Mouse (Mus musculus): Measurements from ENCODE around the gene C130060K24Rik. TPM values are rescaled to one million over a fixed set of nuclear protein-coding genes. Genes with fewer than 3 reads are reported as not detected.

C130060K24Rik gene
- total RNA-seq (2014; rRNA removed; ENCODE audit: low replicate concordance) = not detected in 2 replicates
- polyA plus RNA-seq (2015; fragmentation: Nextera tagmentation; extraction: Ambion mirVana) = 0.08 TPM in 1 of 2 replicates, not detected in the other

- DNase-seq (ENCODE audit: low spot score) = no peak
- no peak within 1 kb of the TSS for H3K27ac ChIP-seq (ENCODE audit: low read depth)
- peak within 1 kb of the TSS; percentile 53 for H3K4me3 ChIP-seq (ENCODE audit: low read depth, low read length)
Measured at GRCm38 (mm10) chr6:65380918-65381772, at the start of gene C130060K24Rik. Gene C130060K24Rik (plus strand): TSS chr6:65381105.

GRCm38 (mm10) chr6:65334246-65334645 lies 46.7 kb upstream of the C130060K24Rik start:
- no peak for DNase-seq (ENCODE audit: low spot score)
- WGBS = 67% methylated on average over 1 of the region's 1 CpGs
- H3K9ac ChIP-seq (replicated peaks; ENCODE audit: low read depth, low read length) = no peak overlapping the region

More at GRCm38 (mm10) chr6:65380918-65381772, at the start of gene C130060K24Rik:
- Histone ChIP-seq H3K4me1 (ENCODE audit: control insufficient read depth, insufficient read depth) (0 out of 2 replicates have a peak, but pooled peaks cover 3% of the 10 kb centered on the region), H3K9me3 (replicated peaks; ENCODE audit: control insufficient read depth, low read length) (no peaks in the 10 kb centered on the region), H3K4me2 (ENCODE audit: low read depth, low read length) (peak within 1 kb of the TSS; percentile 93), H3K36me3 (replicated peaks; ENCODE audit: control insufficient read depth, insufficient read depth, low read length) (no peaks in the 10 kb centered on the region), H3K27me3 (ENCODE audit: control insufficient read depth, insufficient read depth, low read length) (peaks cover 27% of the 10 kb centered on the region), H3K9ac (replicated peaks; ENCODE audit: low read depth, low read length) (0 out of 2 replicates have a peak within 1 kb of the TSS, but pooled peaks have one; percentile 30)
- TF ChIP-seq CTCF (IDR thresholded peaks at IDR 0.05; ENCODE audit: low read depth) = no peak
- TF ChIP-seq EP300 (IDR thresholded peaks at IDR 0.05; ENCODE audit: low read depth) = no peak
- 1% methylated on average over 62 of the region's 64 CpGs for WGBS
- no peak for ATAC-seq (ENCODE audit: insufficient read depth, low read depth)

GRCm38 (mm10) chr6:65339391-65339790 lies 41.5 kb upstream of the C130060K24Rik start:
- no peak for TF ChIP-seq CTCF (IDR thresholded peaks at IDR 0.05; ENCODE audit: low read depth)
- TF ChIP-seq EP300 (IDR thresholded peaks at IDR 0.05; ENCODE audit: low read depth) = no peak
- no peaks in the 10 kb centered on the region for H3K4me1 ChIP-seq (ENCODE audit: control insufficient read depth, insufficient read depth)
- ATAC-seq (ENCODE audit: insufficient read depth, low read depth) (no peak), DNase-seq (ENCODE audit: low spot score) (no peak)
- no peaks in the 10 kb centered on the region for H3K36me3 ChIP-seq (replicated peaks; ENCODE audit: control insufficient read depth, insufficient read depth, low read length)
- H3K27ac ChIP-seq (ENCODE audit: low read depth) = no peak overlapping the region
- H3K9me3 ChIP-seq (replicated peaks; ENCODE audit: control insufficient read depth, low read length) = no peaks in the 10 kb centered on the region
- no peak overlapping the region for H3K4me2 ChIP-seq (ENCODE audit: low read depth, low read length)
- H3K4me3 ChIP-seq (ENCODE audit: low read depth, low read length) = no peak overlapping the region
- no peak overlapping the region for H3K9ac ChIP-seq (replicated peaks; ENCODE audit: low read depth, low read length)
- H3K27me3 ChIP-seq (ENCODE audit: control insufficient read depth, insufficient read depth, low read length) = no peaks in the 10 kb centered on the region

More at GRCm38 (mm10) chr6:65334246-65334645, 46.7 kb upstream of the C130060K24Rik start:
- TF ChIP-seq EP300 (IDR thresholded peaks at IDR 0.05; ENCODE audit: low read depth) (no peak), CTCF (IDR thresholded peaks at IDR 0.05; ENCODE audit: low read depth) (no peak)
- Histone ChIP-seq H3K9me3 (replicated peaks; ENCODE audit: control insufficient read depth, low read length) (no peaks in the 10 kb centered on the region), H3K4me2 (ENCODE audit: low read depth, low read length) (no peak overlapping the region), H3K4me3 (ENCODE audit: low read depth, low read length) (no peak overlapping the region), H3K27me3 (ENCODE audit: control insufficient read depth, insufficient read depth, low read length) (no peaks in the 10 kb centered on the region), H3K27ac (ENCODE audit: low read depth) (no peak overlapping the region), H3K36me3 (replicated peaks; ENCODE audit: control insufficient read depth, insufficient read depth, low read length) (no peaks in the 10 kb centered on the region), H3K4me1 (ENCODE audit: control insufficient read depth, insufficient read depth) (no peaks in the 10 kb centered on the region)
- ATAC-seq (ENCODE audit: insufficient read depth, low read depth) = no peak

- WGBS = 68% methylated on average over 4 of the region's 4 CpGs
- Histone ChIP-seq H3K27ac (ENCODE audit: low read depth) (no peak overlapping the region), H3K4me2 (ENCODE audit: low read depth, low read length) (no peak overlapping the region), H3K27me3 (ENCODE audit: control insufficient read depth, insufficient read depth, low read length) (no peaks in the 10 kb centered on the region), H3K36me3 (replicated peaks; ENCODE audit: control insufficient read depth, insufficient read depth, low read length) (no peaks in the 10 kb centered on the region), H3K4me3 (ENCODE audit: low read depth, low read length) (no peak overlapping the region), H3K9me3 (replicated peaks; ENCODE audit: control insufficient read depth, low read length) (no peaks in the 10 kb centered on the region), H3K9ac (replicated peaks; ENCODE audit: low read depth, low read length) (no peak overlapping the region), H3K4me1 (ENCODE audit: control insufficient read depth, insufficient read depth) (no peaks in the 10 kb centered on the region)
- DNase-seq (ENCODE audit: low spot score) (no peak), ATAC-seq (ENCODE audit: insufficient read depth, low read depth) (no peak)
- TF ChIP-seq CTCF (IDR thresholded peaks at IDR 0.05; ENCODE audit: low read depth) (no peak), EP300 (IDR thresholded peaks at IDR 0.05; ENCODE audit: low read depth) (no peak)
Measured at GRCm38 (mm10) chr6:65341360-65341759, 39.5 kb upstream of the C130060K24Rik start.

- TF ChIP-seq CTCF (IDR thresholded peaks at IDR 0.05; ENCODE audit: low read depth) = no peak
- TF ChIP-seq EP300 (IDR thresholded peaks at IDR 0.05; ENCODE audit: low read depth) = no peak
- 68% methylated on average over 8 of the region's 8 CpGs for WGBS
Measured at GRCm38 (mm10) chr6:65347736-65348135, 33.2 kb upstream of the C130060K24Rik start.

More at GRCm38 (mm10) chr6:65347736-65348135, 33.2 kb upstream of the C130060K24Rik start:
- Histone ChIP-seq H3K27ac (ENCODE audit: low read depth) (no peak overlapping the region), H3K27me3 (ENCODE audit: control insufficient read depth, insufficient read depth, low read length) (no peaks in the 10 kb centered on the region), H3K4me3 (ENCODE audit: low read depth, low read length) (no peak overlapping the region), H3K4me1 (ENCODE audit: control insufficient read depth, insufficient read depth) (no peaks in the 10 kb centered on the region), H3K4me2 (ENCODE audit: low read depth, low read length) (no peak overlapping the region), H3K9me3 (replicated peaks; ENCODE audit: control insufficient read depth, low read length) (no peaks in the 10 kb centered on the region), H3K9ac (replicated peaks; ENCODE audit: low read depth, low read length) (no peak overlapping the region), H3K36me3 (replicated peaks; ENCODE audit: control insufficient read depth, insufficient read depth, low read length) (no peaks in the 10 kb centered on the region)
- no peak for ATAC-seq (ENCODE audit: insufficient read depth, low read depth)
- no peak for DNase-seq (ENCODE audit: low spot score)

Measured in heart, postnatal 0 days (tissue).